Mouse (Mus musculus): ENCODE results near the gene Cdc26. TPM values are rescaled to one million over a fixed set of nuclear protein-coding genes. Genes with fewer than 3 reads are reported as not detected.

Gene Cdc26
- total RNA-seq, 2 experiments from 2014 or later = 40.5 to 46.3 TPM

Other genes starting within 250 kb of the Cdc26 start
- 1 to 10 TPM; 1.9 to 2.0 TPM for gene Zfp37, start 177.6 kb downstream of the Cdc26 start, total RNA-seq (2021)
- gene Slc31a2, start 146.1 kb downstream of the Cdc26 start, total RNA-seq (2021) = 1 to 10 TPM; 4.8 to 6.0 TPM
- gene Fkbp15, start 48.1 kb downstream of the Cdc26 start, total RNA-seq (2021) = 10 to 100 TPM; 14.4 to 15.9 TPM
- gene Slc31a1, start 47.9 kb downstream of the Cdc26 start, total RNA-seq (2021) = 10 to 100 TPM; 12.2 to 13.3 TPM
- 10 to 100 TPM; 13.7 to 13.8 TPM for gene Prpf4, start 155 bp upstream of the Cdc26 start, total RNA-seq (2021)
- gene Rnf183, start 26.6 kb upstream of the Cdc26 start, total RNA-seq (2021) = not detected
- under 1 TPM; 0.31 to 0.37 TPM for gene Wdr31, start 62.3 kb upstream of the Cdc26 start, total RNA-seq (2021)
- under 1 TPM; 0.24 to 0.53 TPM for gene Bspry, start 71.4 kb upstream of the Cdc26 start, total RNA-seq (2021)
- 1 to 10 TPM; 3.1 to 3.5 TPM for gene Hdhd3, start 94.8 kb upstream of the Cdc26 start, total RNA-seq (2021)
- 10 to 100 TPM; 21.9 to 22.1 TPM for gene Alad, start 111.3 kb upstream of the Cdc26 start, total RNA-seq (2021)
- 10 to 100 TPM; 15.8 to 16.9 TPM for gene Pole3, start 116.4 kb upstream of the Cdc26 start, total RNA-seq (2021)
- gene 4933430I17Rik, start 116.7 kb upstream of the Cdc26 start, total RNA-seq (2021) = under 1 TPM; 0.33 to 0.45 TPM
- gene Rgs3, start 151.2 kb upstream of the Cdc26 start, total RNA-seq (2021) = 10 to 100 TPM; 17.2 to 18.5 TPM

Data from gastrocnemius, postnatal 14 days (tissue).